Mouse (Mus musculus) ES-E14 (cell line): Measurements from ENCODE around the gene Med27.

Source experiments
- CHD2 ChIP-seq: IDR thresholded peaks from 2 replicates; pipeline ENCODE4 v1.6.1; 2014; ENCODE audit warnings: mild to moderate bottlenecking, low read depth, low read length, inconsistent platforms
- MAFK ChIP-seq: IDR thresholded peaks from 2 replicates; pipeline ENCODE4 v1.6.1; 2014; ENCODE audit warnings: mild to moderate bottlenecking, low read depth, low read length, inconsistent platforms; ENCODE audit not compliant: insufficient read depth
- ZC3H11A ChIP-seq: IDR thresholded peaks from 2 replicates; pipeline ENCODE4 v1.6.1; 2012; ENCODE audit warnings: low read depth, mild to moderate bottlenecking, inconsistent platforms, low read length, borderline replicate concordance

GRCm38 (mm10) chr2:29407764-29408163, 61.1 kb downstream of the Med27 start:
- TF ChIP-seq CHD2, result no peak
- TF ChIP-seq MAFK, result no peak
- TF ChIP-seq ZC3H11A, result no peak
